Mouse (Mus musculus) thymus, adult 2 months (tissue): Measurements from ENCODE around the gene Gabra4. TPM values are rescaled to one million over a fixed set of nuclear protein-coding genes. Genes with fewer than 3 reads are reported as not detected.

Source experiments
- DNase-seq: peaks from one replicate; pipeline ENCODE4 v3.0.0; 2021
- H3K27ac ChIP-seq: fragments of 200-500 bp; 2 replicates; pipeline ENCODE4 v1.5.1; 2012; ENCODE audit warnings: low read length, control low read depth; ENCODE audit not compliant: control insufficient read depth, insufficient read depth
- H3K27me3 ChIP-seq: fragments of 200-500 bp; 2 replicates; pipeline ENCODE4 v1.6.1; 2012; ENCODE audit warnings: mild to moderate bottlenecking, low read length, moderate library complexity, mixed read lengths; ENCODE audit not compliant: control insufficient read depth, insufficient read depth
- H3K36me3 ChIP-seq: fragments of 200-500 bp; 2 replicates; pipeline ENCODE4 v1.6.1; 2012; ENCODE audit warnings: mild to moderate bottlenecking, low read length, moderate library complexity; ENCODE audit not compliant: control insufficient read depth, insufficient read depth
- H3K4me1 ChIP-seq: fragments of 200-500 bp; replicated peaks from 2 replicates; pipeline ENCODE4 v1.6.1; 2012; ENCODE audit warnings: low read length; ENCODE audit not compliant: control insufficient read depth, insufficient read depth
- H3K4me3 ChIP-seq: fragments of 200-500 bp; 2 replicates; pipeline ENCODE4 v1.5.1; 2012; ENCODE audit warnings: mild to moderate bottlenecking, low read length, control low read depth, moderate library complexity; ENCODE audit not compliant: control insufficient read depth, insufficient read depth
- CTCF ChIP-seq: fragments of 200-500 bp; IDR thresholded peaks from 2 replicates; pipeline ENCODE4 v1.5.1; 2012; ENCODE audit warnings: mild to moderate bottlenecking, control low read depth, low read length, moderate library complexity, borderline replicate concordance; ENCODE audit not compliant: control insufficient read depth, poor library complexity, insufficient read depth; ENCODE audit errors: extremely low read depth
- POLR2A ChIP-seq: fragments of 200-500 bp; IDR thresholded peaks from 2 replicates; pipeline ENCODE4 v1.6.1; 2012; ENCODE audit warnings: mild to moderate bottlenecking, low read length, control low read depth, moderate library complexity; ENCODE audit not compliant: control insufficient read depth, poor library complexity, insufficient read depth; ENCODE audit errors: extremely low read depth
- WGBS: fragments of 180-500 bp; shearing (Covaris S2); methylation state at CpG from one replicate; pipeline ENCODE4 v1.1.7; 2018; 5-methylcytosine and 5-hydroxymethylcytosine counted together
- polyA plus RNA-seq: library from polyadenylated mRNA; depleted of rRNA; stranded (reverse); fragments of >200 nt; gene quantifications from 2 replicates; pipeline ENCODE4 v1.2.3, GENCODE M21; 2012

Gene Gabra4
- polyA plus RNA-seq, 1 experiment: not detected

- Histone ChIP-seq H3K27ac (no peak overlapping the region), H3K4me3 (no peak overlapping the region), H3K27me3 (no peaks in the 10 kb centered on the region), H3K4me1 (no peaks in the 10 kb centered on the region), H3K36me3 (no peaks in the 10 kb centered on the region)
- 70% methylated on average over 1 of the region's 1 CpGs for WGBS
- DNase-seq: no peak
- TF ChIP-seq POLR2A (no peak), CTCF (no peak)
Measured at GRCm38 (mm10) chr5:71608735-71609134, 49.4 kb downstream of the Gabra4 start.

- TF ChIP-seq POLR2A (no peak), CTCF (no peak)
- Histone ChIP-seq H3K4me3 (no peak overlapping the region), H3K27me3 (no peaks in the 10 kb centered on the region), H3K4me1 (no peaks in the 10 kb centered on the region), H3K27ac (no peak overlapping the region), H3K36me3 (no peaks in the 10 kb centered on the region)
- DNase-seq: no peak
- WGBS: 81% methylated on average over 4 of the region's 4 CpGs
Measured at GRCm38 (mm10) chr5:71606907-71607306, 51.2 kb downstream of the Gabra4 start.

GRCm38 (mm10) chr5:71604128-71604690, 53.9 kb downstream of the Gabra4 start:
- Histone ChIP-seq H3K4me3 (no peak overlapping the region), H3K36me3 (no peaks in the 10 kb centered on the region), H3K27ac (no peak overlapping the region), H3K4me1 (no peaks in the 10 kb centered on the region), H3K27me3 (no peaks in the 10 kb centered on the region)
- 90% methylated on average over 8 of the region's 8 CpGs for WGBS
- no peak for DNase-seq
- TF ChIP-seq POLR2A: no peak
- no peak for TF ChIP-seq CTCF

GRCm38 (mm10) chr5:71595321-71595720, 62.8 kb downstream of the Gabra4 start:
- H3K27ac ChIP-seq: no peak overlapping the region
- H3K4me3 ChIP-seq: no peak overlapping the region
- DNase-seq: no peak
- H3K27me3 ChIP-seq: no peaks in the 10 kb centered on the region
- no peaks in the 10 kb centered on the region for H3K4me1 ChIP-seq
- H3K36me3 ChIP-seq: no peaks in the 10 kb centered on the region
- 97% methylated on average over 2 of the region's 2 CpGs for WGBS
- TF ChIP-seq CTCF (no peak), POLR2A (no peak)

- no peak overlapping the region for H3K4me3 ChIP-seq
- no peak for DNase-seq
- H3K4me1 ChIP-seq: no peaks in the 10 kb centered on the region
- no peak overlapping the region for H3K27ac ChIP-seq
- TF ChIP-seq CTCF: no peak
- TF ChIP-seq POLR2A: no peak
- H3K36me3 ChIP-seq: no peaks in the 10 kb centered on the region
- no peaks in the 10 kb centered on the region for H3K27me3 ChIP-seq
- WGBS: 76% methylated on average over 2 of the region's 2 CpGs
Measured at GRCm38 (mm10) chr5:71593745-71594255, 64.3 kb downstream of the Gabra4 start.

GRCm38 (mm10) chr5:71571646-71572237, 86.4 kb downstream of the Gabra4 start:
- DNase-seq: no peak
- Histone ChIP-seq H3K4me1 (no peaks in the 10 kb centered on the region), H3K36me3 (no peaks in the 10 kb centered on the region), H3K27ac (no peak overlapping the region), H3K4me3 (no peak overlapping the region), H3K27me3 (no peaks in the 10 kb centered on the region)
- 91% methylated on average over 9 of the region's 9 CpGs for WGBS
- TF ChIP-seq CTCF (no peak), POLR2A (no peak)
